Mouse (Mus musculus) adrenal gland, adult 8-10 months (tissue): Measurements from ENCODE around the gene Lrrc3b. TPM values are rescaled to one million over a fixed set of nuclear protein-coding genes. Genes with fewer than 3 reads are reported as not detected.

Source experiments
- DNase-seq: peaks from one replicate; pipeline ENCODE4 v3.0.0; 2022
- total RNA-seq, 4 experiments: library from RNA; stranded (reverse); gene quantifications; 2 replicates each; pipeline ENCODE4 v1.2.4; 2022

Lrrc3b gene
- 1 to 10 TPM; 4.1 to 8.0 (median 6.1) TPM for total RNA-seq

GRCm38 (mm10) chr14:15438485-15439157 is at the start of gene Lrrc3b:
Lrrc3b (minus strand) TSS chr14:15438987.
- DNase-seq: peak; percentile 20

GRCm38 (mm10) chr14:15477668-15478067 is 38.9 kb upstream of the Lrrc3b start:
- DNase-seq: no peak

GRCm38 (mm10) chr14:15438096-15438484 is 697 bp downstream of the Lrrc3b start:
- DNase-seq: no peak

- DNase-seq: peak; percentile 17
These were observed 1.3 kb downstream of the Lrrc3b start for GRCm38 (mm10) chr14:15437501-15437941.

GRCm38 (mm10) chr14:15437046-15437445 is 1.7 kb downstream of the Lrrc3b start:
- DNase-seq: no peak

GRCm38 (mm10) chr14:15436586-15436985 is 2.2 kb downstream of the Lrrc3b start:
- no peak for DNase-seq

- no peak for DNase-seq
These were observed 6.4 kb downstream of the Lrrc3b start for GRCm38 (mm10) chr14:15432396-15432795.

- DNase-seq: no peak
These were observed 17.2 kb downstream of the Lrrc3b start for GRCm38 (mm10) chr14:15421624-15422023.

- no peak for DNase-seq
These were observed 27.9 kb downstream of the Lrrc3b start for GRCm38 (mm10) chr14:15410686-15411534.

- no peak for DNase-seq
These were observed 53.3 kb downstream of the Lrrc3b start for GRCm38 (mm10) chr14:15385536-15385935.

- no peak for DNase-seq
These were observed 53.8 kb downstream of the Lrrc3b start for GRCm38 (mm10) chr14:15384972-15385371.

- no peak for DNase-seq
These were observed 54.3 kb downstream of the Lrrc3b start for GRCm38 (mm10) chr14:15384532-15384931.

- no peak for DNase-seq
These were observed 55.7 kb downstream of the Lrrc3b start for GRCm38 (mm10) chr14:15383133-15383532.

GRCm38 (mm10) chr14:15377368-15377767 is 61.4 kb downstream of the Lrrc3b start:
- DNase-seq: no peak

GRCm38 (mm10) chr14:15376786-15377185 is 62.0 kb downstream of the Lrrc3b start:
- no peak for DNase-seq

- DNase-seq: no peak
These were observed 64.5 kb downstream of the Lrrc3b start for GRCm38 (mm10) chr14:15374271-15374670.

- no peak for DNase-seq
These were observed 65.8 kb downstream of the Lrrc3b start for GRCm38 (mm10) chr14:15372985-15373384.

- no peak for DNase-seq
These were observed 73.7 kb downstream of the Lrrc3b start for GRCm38 (mm10) chr14:15365045-15365444.

- no peak for DNase-seq
These were observed 78.9 kb downstream of the Lrrc3b start for GRCm38 (mm10) chr14:15359893-15360292.

GRCm38 (mm10) chr14:15359134-15359533 is 79.7 kb downstream of the Lrrc3b start:
- no peak for DNase-seq

GRCm38 (mm10) chr14:15355512-15355911 is 83.3 kb downstream of the Lrrc3b start:
- DNase-seq: peak; percentile 54

- no peak for DNase-seq
These were observed 84.5 kb downstream of the Lrrc3b start for GRCm38 (mm10) chr14:15354299-15354698.

- DNase-seq: no peak
These were observed 105.7 kb downstream of the Lrrc3b start for GRCm38 (mm10) chr14:15333130-15333529.

GRCm38 (mm10) chr14:15331370-15331769 is 107.4 kb downstream of the Lrrc3b start:
- DNase-seq: no peak
